Mouse (Mus musculus) limb, embryonic 11.5 days (tissue): ENCODE results near the gene S100g. TPM values are rescaled to one million over a fixed set of nuclear protein-coding genes. Genes with fewer than 3 reads are reported as not detected.

ENCODE experiments used
- ATAC-seq: fragments of 200-750 bp; cut with Nextera tagmentation; 2 replicates; pipeline ENCODE4 v1.8.0; 2017; ENCODE audit warnings: low read depth; ENCODE audit not compliant: insufficient number of reproducible peaks, low FRiP score, low TSS enrichment
- DNase-seq: peaks from one replicate; pipeline ENCODE4 v3.0.0-alpha.2; 2015; ENCODE audit warnings: low spot score
- H3K27ac ChIP-seq: fragments of 300-500 bp; sonication (generic); replicated peaks from 2 replicates; pipeline ENCODE4 v1.5.1; 2014; ENCODE audit warnings: low read depth, mild to moderate bottlenecking, low read length
- H3K27me3 ChIP-seq: fragments of 300-500 bp; sonication (generic); 2 replicates; pipeline ENCODE4 v1.6.1; 2014; ENCODE audit warnings: mild to moderate bottlenecking, low read length, mixed read lengths; ENCODE audit not compliant: control insufficient read depth, insufficient read depth
- H3K36me3 ChIP-seq: fragments of 300-500 bp; sonication (generic); 2 replicates; pipeline ENCODE4 v1.6.1; 2014; ENCODE audit warnings: mild to moderate bottlenecking, low read length, moderate library complexity, mixed read lengths; ENCODE audit not compliant: control insufficient read depth, insufficient read depth
- H3K4me1 ChIP-seq: fragments of 300-500 bp; sonication (generic); 2 replicates; pipeline ENCODE4 v1.6.1; 2014; ENCODE audit warnings: low read length, mixed read lengths; ENCODE audit not compliant: control insufficient read depth, insufficient read depth
- H3K4me2 ChIP-seq: fragments of 300-500 bp; sonication (generic); 2 replicates; pipeline ENCODE4 v1.6.1; 2014; ENCODE audit warnings: low read depth, mild to moderate bottlenecking, moderate library complexity; ENCODE audit not compliant: severe bottlenecking
- H3K4me3 ChIP-seq: fragments of 300-500 bp; sonication (generic); 2 replicates; pipeline ENCODE4 v1.5.1; 2014; ENCODE audit warnings: low read depth, low read length
- H3K9ac ChIP-seq: fragments of 300-500 bp; sonication (generic); 2 replicates; pipeline ENCODE4 v1.6.1; 2014; ENCODE audit warnings: mild to moderate bottlenecking, low read length
- H3K9me3 ChIP-seq: fragments of 300-500 bp; sonication (generic); 2 replicates; pipeline ENCODE4 v1.6.1; 2016; ENCODE audit warnings: low read length; ENCODE audit not compliant: control insufficient read depth
- WGBS: fragments of 180-500 bp; shearing (Covaris S2); extraction: QIAGEN DNeasy Blood & Tissue Kit; methylation state at CpG from one replicate; pipeline ENCODE4 v1.1.7; 2014; 5-methylcytosine and 5-hydroxymethylcytosine counted together
- polyA plus RNA-seq: library from polyadenylated mRNA; unstranded; fragments of >200 nt; fragmentation: Nextera tagmentation; extraction: Ambion mirVana; gene quantifications from 2 replicates; pipeline ENCODE4 v1.2.1, GENCODE M21; 2014

Gene S100g
- polyA plus RNA-seq, 1 experiment from 2014 or later: not detected

DNA sequence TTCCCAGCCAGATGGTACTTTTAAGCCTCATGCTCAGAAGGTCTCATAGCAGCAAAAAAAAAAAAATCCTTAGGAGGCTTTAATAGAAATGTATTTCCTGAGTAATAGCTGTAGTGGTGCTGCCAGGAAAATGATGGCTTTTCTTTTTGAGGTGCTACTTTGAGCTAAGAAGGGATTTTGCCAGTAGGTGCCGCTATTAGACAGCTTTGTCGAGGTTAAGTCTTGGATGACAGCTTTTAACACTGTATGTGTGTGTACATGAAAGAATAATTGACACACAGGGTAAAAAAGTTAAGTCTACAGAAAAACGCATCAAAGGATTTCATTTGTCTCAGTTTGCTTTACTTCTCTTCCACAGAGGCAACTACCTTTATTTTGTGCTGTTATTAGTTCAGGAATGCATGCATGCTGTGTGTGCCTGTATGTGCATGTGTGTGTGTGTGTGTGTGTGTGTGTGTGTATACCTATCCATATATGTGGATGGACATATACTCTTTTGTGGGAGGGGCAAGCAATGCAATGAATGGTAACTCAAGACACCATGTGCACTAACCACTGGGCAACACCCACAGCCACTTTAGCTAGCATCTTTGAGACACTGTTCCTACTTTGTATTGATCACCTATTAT lies 14.5 kb downstream of the S100g start:
- Histone ChIP-seq H3K9ac (no peak overlapping the region), H3K4me1 (no peaks in the 10 kb centered on the region), H3K36me3 (no peaks in the 10 kb centered on the region), H3K27ac (no peak overlapping the region), H3K4me3 (no peak overlapping the region), H3K9me3 (no peaks in the 10 kb centered on the region), H3K4me2 (no peak overlapping the region), H3K27me3 (no peaks in the 10 kb centered on the region)
- no peak for ATAC-seq
- DNase-seq: peak; percentile 28
- 45% methylated on average over 3 of the region's 3 CpGs for WGBS

- ATAC-seq (no peak), DNase-seq (no peak)
- no peak overlapping the region for H3K27ac ChIP-seq
- no peaks in the 10 kb centered on the region for H3K27me3 ChIP-seq
- WGBS: 87% methylated on average over 1 of the region's 1 CpGs
- no peak overlapping the region for H3K9ac ChIP-seq
- H3K4me2 ChIP-seq: no peak overlapping the region
- no peak overlapping the region for H3K4me3 ChIP-seq
- H3K9me3 ChIP-seq: no peaks in the 10 kb centered on the region
- no peaks in the 10 kb centered on the region for H3K36me3 ChIP-seq
- H3K4me1 ChIP-seq: no peaks in the 10 kb centered on the region
Observed at GRCm38 (mm10) chrX:162942027-162942426, 22.4 kb downstream of the S100g start.

GRCm38 (mm10) chrX:162931467-162931866 lies 32.9 kb downstream of the S100g start:
- H3K9me3 ChIP-seq: no peaks in the 10 kb centered on the region
- no peak for ATAC-seq
- H3K27ac ChIP-seq: no peak overlapping the region
- DNase-seq: no peak
- H3K4me2 ChIP-seq: no peak overlapping the region
- H3K4me3 ChIP-seq: no peak overlapping the region
- no peaks in the 10 kb centered on the region for H3K4me1 ChIP-seq
- H3K36me3 ChIP-seq: no peaks in the 10 kb centered on the region; the same call in 1 of the 2 replicates
- H3K9ac ChIP-seq: no peak overlapping the region
- WGBS: 83% methylated on average over 2 of the region's 2 CpGs
- H3K27me3 ChIP-seq: no peaks in the 10 kb centered on the region

- no peak overlapping the region for H3K27ac ChIP-seq
- no peak overlapping the region for H3K9ac ChIP-seq
- no peak overlapping the region for H3K4me2 ChIP-seq
- no peaks in the 10 kb centered on the region for H3K9me3 ChIP-seq
- no peaks in the 10 kb centered on the region for H3K4me1 ChIP-seq
- WGBS: 92% methylated on average over 8 of the region's 8 CpGs
- no peak overlapping the region for H3K4me3 ChIP-seq
- H3K36me3 ChIP-seq: no peaks in the 10 kb centered on the region
- no peaks in the 10 kb centered on the region for H3K27me3 ChIP-seq
- no peak for ATAC-seq
- no peak for DNase-seq
Observed at GRCm38 (mm10) chrX:162921487-162922125, 42.8 kb downstream of the S100g start.

GRCm38 (mm10) chrX:162915697-162916096 lies 48.7 kb downstream of the S100g start:
- H3K4me3 ChIP-seq: no peak overlapping the region
- H3K27me3 ChIP-seq: no peaks in the 10 kb centered on the region
- no peak overlapping the region for H3K4me2 ChIP-seq
- WGBS: 38% methylated on average over 5 of the region's 5 CpGs
- ATAC-seq: no peak
- no peak overlapping the region for H3K27ac ChIP-seq
- no peaks in the 10 kb centered on the region for H3K36me3 ChIP-seq
- no peak overlapping the region for H3K9ac ChIP-seq
- H3K9me3 ChIP-seq: no peaks in the 10 kb centered on the region
- DNase-seq: peak; percentile 63
- no peaks in the 10 kb centered on the region for H3K4me1 ChIP-seq

DNA sequence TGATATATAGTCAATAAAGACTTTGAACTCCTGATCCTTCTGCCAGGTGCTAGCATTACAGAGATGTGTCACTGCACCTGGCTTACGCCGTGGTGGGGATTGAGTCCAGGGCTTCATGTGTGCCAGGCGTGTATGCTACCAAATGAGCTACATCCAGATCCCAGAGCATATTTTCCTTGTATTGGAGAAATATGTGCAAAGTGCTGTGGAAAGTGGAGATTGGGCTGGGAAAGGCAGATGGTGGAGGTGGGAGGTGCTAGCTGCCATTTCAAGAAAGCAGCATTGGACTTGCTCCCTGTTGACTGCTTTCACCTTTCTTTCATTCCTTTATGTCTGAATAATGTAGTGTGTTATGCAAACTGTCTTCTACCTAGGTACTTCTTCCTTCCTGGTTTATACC lies 50.7 kb downstream of the S100g start:
- no peaks in the 10 kb centered on the region for H3K9me3 ChIP-seq
- no peaks in the 10 kb centered on the region for H3K27me3 ChIP-seq
- no peak overlapping the region for H3K27ac ChIP-seq
- H3K4me1 ChIP-seq: no peaks in the 10 kb centered on the region
- no peak overlapping the region for H3K4me3 ChIP-seq
- no peak for DNase-seq
- H3K4me2 ChIP-seq: no peak overlapping the region
- H3K9ac ChIP-seq: no peak overlapping the region
- ATAC-seq: no peak
- whole genome bisulfite sequencing: 92% methylated on average over 3 of the region's 3 CpGs
- H3K36me3 ChIP-seq: no peaks in the 10 kb centered on the region; the same call in 1 of the 2 replicates

Other genes with a start within 250 kb of the S100g start
- gene Rbbp7, start 204.2 kb downstream of the S100g start, polyA plus RNA-seq: 430 and 436 TPM in 2 replicates
- gene Txlng, start 135.1 kb downstream of the S100g start, polyA plus RNA-seq: 18.7 and 20.0 TPM in 2 replicates
- gene Syap1, start 76.2 kb downstream of the S100g start, polyA plus RNA-seq: 48.9 and 50.3 TPM in 2 replicates
- 117 and 124 TPM in 2 replicates for gene Ctps2, start 63.4 kb downstream of the S100g start, polyA plus RNA-seq